Mouse (Mus musculus): ENCODE data around the gene Rtel1.

DNA sequence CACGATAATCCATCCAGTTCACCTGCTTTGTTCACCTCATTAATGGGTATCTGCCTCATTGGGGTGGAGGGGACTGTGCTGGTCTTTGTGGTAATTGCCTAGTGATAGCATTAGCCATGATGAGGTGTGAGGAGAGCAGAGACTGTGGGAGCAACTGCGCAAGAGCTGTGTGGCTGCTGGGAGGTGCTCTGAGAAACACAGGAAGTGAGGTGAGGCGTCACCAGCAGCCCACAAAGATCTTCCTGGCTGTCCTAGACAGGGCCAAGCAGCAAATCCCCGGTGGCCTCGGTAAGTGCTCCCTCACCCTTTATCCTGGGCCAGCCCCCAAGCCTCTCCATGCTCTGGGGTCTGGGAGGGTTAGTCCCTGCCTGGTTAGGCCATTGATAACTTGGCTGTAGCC, 61.6 kb downstream of the Rtel1 start:
- TF ChIP-seq POLR2A (IDR thresholded peaks at IDR 0.05; ENCODE audit: borderline replicate concordance, extremely low read depth, low read depth, low read length) = no peak
- no peak for TF ChIP-seq CTCF (IDR thresholded peaks at IDR 0.05; ENCODE audit: insufficient read depth, low read length)
